Mouse (Mus musculus) cortical plate, adult 2 months (tissue): Measurements from ENCODE around the gene Ttc38.

Source experiments
- CTCF ChIP-seq: fragments of 200-500 bp; IDR thresholded peaks from 2 replicates; pipeline ENCODE4 v1.5.1; 2011; ENCODE audit warnings: mild to moderate bottlenecking, control low read depth, low read length; ENCODE audit not compliant: insufficient read depth; ENCODE audit errors: extremely low read depth
- POLR2A ChIP-seq: fragments of 200-500 bp; IDR thresholded peaks from 2 replicates; pipeline ENCODE4 v1.6.1; 2011; ENCODE audit warnings: mild to moderate bottlenecking, low read length, control low read depth; ENCODE audit not compliant: insufficient read depth; ENCODE audit errors: extremely low read depth

GRCm38 (mm10) chr15:85889235-85889634 lies 57.1 kb downstream of the Ttc38 start:
- TF ChIP-seq CTCF (no peak), POLR2A (no peak)
